Mouse (Mus musculus) G1E (cell line): ENCODE results near the gene H1fx. TPM values are rescaled to one million over a fixed set of nuclear protein-coding genes. Genes with fewer than 3 reads are reported as not detected.

Source experiments
- ATAC-seq: 2 replicates; pipeline ENCODE4 v1.8.0; 2016; ENCODE audit warnings: mild to moderate bottlenecking; ENCODE audit not compliant: insufficient number of reproducible peaks, poor library complexity, low FRiP score, severe bottlenecking; ENCODE audit errors: extremely low read depth
- DNase-seq: peaks from one replicate; pipeline ENCODE4 v3.0.0; 2012; ENCODE audit warnings: low spot score
- H3K27me3 ChIP-seq: 2 replicates; pipeline ENCODE4 v1.6.1; 2012; ENCODE audit warnings: mild to moderate bottlenecking, low read length, inconsistent platforms; ENCODE audit not compliant: insufficient read depth
- H3K36me3 ChIP-seq: replicated peaks from 2 replicates; pipeline ENCODE3; 2012; ENCODE audit warnings: mild to moderate bottlenecking, inconsistent platforms
- H3K4me1 ChIP-seq: 2 replicates; pipeline ENCODE4 v1.6.1; 2012; ENCODE audit warnings: low read depth, low read length, inconsistent platforms, mixed read lengths; ENCODE audit not compliant: insufficient read depth
- H3K4me3 ChIP-seq: 2 replicates; pipeline ENCODE4 v1.5.1; 2012; ENCODE audit warnings: low read depth, mild to moderate bottlenecking, inconsistent platforms, low read length, moderate library complexity, mixed read lengths
- H3K9me3 ChIP-seq: replicated peaks from 2 replicates; pipeline ENCODE4 v1.6.1; 2012; ENCODE audit warnings: inconsistent platforms
- CTCF ChIP-seq: IDR thresholded peaks from 2 replicates; pipeline ENCODE4 v1.5.1; 2012; ENCODE audit warnings: low read depth, low read length, inconsistent platforms, mixed read lengths
- GATA1 ChIP-seq: IDR thresholded peaks from 2 replicates; pipeline ENCODE4 v1.6.1; 2012; ENCODE audit warnings: borderline replicate concordance, low read length, inconsistent platforms, mixed read lengths
- GATA2 ChIP-seq: IDR thresholded peaks from 2 replicates; pipeline ENCODE4 v1.6.1; 2012; ENCODE audit warnings: low read depth, low read length, inconsistent platforms, borderline replicate concordance
- POLR2AphosphoS5 ChIP-seq: IDR thresholded peaks from 2 replicates; pipeline ENCODE4 v1.6.1; 2012; ENCODE audit warnings: low read depth, low read length, inconsistent platforms; ENCODE audit not compliant: insufficient replicate concordance
- TAL1 ChIP-seq: conservative IDR thresholded peaks from 2 replicates; pipeline ENCODE4 v1.6.1; 2012; ENCODE audit warnings: low read depth, low read length, inconsistent platforms, mixed read lengths
- polyA plus RNA-seq: library from polyadenylated mRNA; stranded (reverse); fragments of >175 nt; gene quantifications from 2 replicates; pipeline ENCODE4 v1.2.3, GENCODE M21; 2012
- total RNA-seq, 2 experiments: library from RNA; stranded (forward) in 1 of 2; stranded (reverse) in 1 of 2; fragments of 200-1000 nt in 1 of 2; fragments of >200 nt in 1 of 2; fragmentation: Nextera tagmentation in 1 of 2; gene quantifications; 2 replicates each; pipeline ENCODE4 v1.2.3; 2014 to 2017

Gene H1fx
- total and polyA plus RNA-seq, 3 experiments: not detected

GRCm38 (mm10) chr6:87942179-87942578, 39.3 kb downstream of the H1fx start:
- Histone ChIP-seq H3K4me3 (no peak overlapping the region), H3K36me3 (peaks cover 5% of the 10 kb centered on the region), H3K27me3 (peaks cover 32% of the 10 kb centered on the region), H3K9me3 (no peaks in the 10 kb centered on the region), H3K4me1 (no peaks in the 10 kb centered on the region)
- ATAC-seq: no peak
- TF ChIP-seq GATA2 (no peak), POLR2AphosphoS5 (no peak), CTCF (no peak), GATA1 (no peak), TAL1 (no peak)
- DNase-seq: no peak

GRCm38 (mm10) chr6:87938941-87939340, 42.5 kb downstream of the H1fx start:
- H3K4me1 ChIP-seq: no peaks in the 10 kb centered on the region
- H3K36me3 ChIP-seq: peaks cover 34% of the 10 kb centered on the region
- peaks cover 19% of the 10 kb centered on the region for H3K27me3 ChIP-seq
- DNase-seq (no peak), ATAC-seq (no peak)
- H3K9me3 ChIP-seq: no peaks in the 10 kb centered on the region
- H3K4me3 ChIP-seq: no peak overlapping the region
- TF ChIP-seq GATA1 (no peak), GATA2 (no peak), CTCF (no peak), TAL1 (no peak), POLR2AphosphoS5 (no peak)

- ATAC-seq (no peak), DNase-seq (no peak)
- peaks cover 50% of the 10 kb centered on the region for H3K36me3 ChIP-seq
- no peak overlapping the region for H3K4me3 ChIP-seq
- H3K27me3 ChIP-seq: peaks cover 7% of the 10 kb centered on the region
- TF ChIP-seq POLR2AphosphoS5 (no peak), GATA2 (no peak), GATA1 (no peak), CTCF (no peak), TAL1 (no peak)
- no peaks in the 10 kb centered on the region for H3K4me1 ChIP-seq
- H3K9me3 ChIP-seq: no peaks in the 10 kb centered on the region
These were observed 44.2 kb downstream of the H1fx start for GRCm38 (mm10) chr6:87937178-87937788.

- no peak for ATAC-seq
These were observed 46.4 kb downstream of the H1fx start for GRCm38 (mm10) chr6:87935037-87935436.

More at GRCm38 (mm10) chr6:87935037-87935436, 46.4 kb downstream of the H1fx start:
- TF ChIP-seq CTCF: no peak
- no peak for TF ChIP-seq POLR2AphosphoS5
- no peak for TF ChIP-seq GATA2
- TF ChIP-seq GATA1: no peak
- TF ChIP-seq TAL1: no peak
- peaks cover 63% of the 10 kb centered on the region for H3K36me3 ChIP-seq
- peaks cover 6% of the 10 kb centered on the region; the same call in 1 of the 2 replicates for H3K9me3 ChIP-seq
- no peaks in the 10 kb centered on the region for H3K4me1 ChIP-seq
- DNase-seq: no peak
- H3K4me3 ChIP-seq: no peak overlapping the region
- H3K27me3 ChIP-seq: peaks cover 1% of the 10 kb centered on the region; the same call in 1 of the 2 replicates

Other genes starting within 250 kb of the H1fx start
- gene Gp9, start 203.6 kb downstream of the H1fx start, total RNA-seq (2014; fragmentation: Nextera tagmentation): 4.7 and 6.4 TPM in 2 replicates
- gene Gp9, start 203.6 kb downstream of the H1fx start, total RNA-seq (2017): 1.6 and 2.2 TPM in 2 replicates
- 6.3 and 9.1 TPM in 2 replicates for gene Gp9, start 203.6 kb downstream of the H1fx start, polyA plus RNA-seq
- gene Rab43, start 169.5 kb downstream of the H1fx start, total RNA-seq (2014; fragmentation: Nextera tagmentation): 20.1 and 34.8 TPM in 2 replicates
- 11.5 and 15.5 TPM in 2 replicates for gene Rab43, start 169.5 kb downstream of the H1fx start, total RNA-seq (2017)
- gene Rab43, start 169.5 kb downstream of the H1fx start, polyA plus RNA-seq: 30.8 and 62.5 TPM in 2 replicates
- gene Gm45140, start 145.8 kb downstream of the H1fx start, total RNA-seq (2014; fragmentation: Nextera tagmentation): 10.5 and 12.1 TPM in 2 replicates
- 17.5 and 19.5 TPM in 2 replicates for gene Gm45140, start 145.8 kb downstream of the H1fx start, total RNA-seq (2017)
- gene Gm45140, start 145.8 kb downstream of the H1fx start, polyA plus RNA-seq: 9.0 and 13.8 TPM in 2 replicates
- 46.7 and 53.5 TPM in 2 replicates for gene Isy1, start 142.8 kb downstream of the H1fx start, total RNA-seq (2014; fragmentation: Nextera tagmentation)
- 62.5 and 65.2 TPM in 2 replicates for gene Isy1, start 142.8 kb downstream of the H1fx start, total RNA-seq (2017)
- 46.2 and 54.9 TPM in 2 replicates for gene Isy1, start 142.8 kb downstream of the H1fx start, polyA plus RNA-seq
- 679 and 832 TPM in 2 replicates for gene Cnbp, start 130.5 kb downstream of the H1fx start, total RNA-seq (2014; fragmentation: Nextera tagmentation)
- 948 and 1,031 TPM in 2 replicates for gene Cnbp, start 130.5 kb downstream of the H1fx start, total RNA-seq (2017)
- gene Cnbp, start 130.5 kb downstream of the H1fx start, polyA plus RNA-seq: 124 and 135 TPM in 2 replicates
- gene Copg1, start 93.8 kb downstream of the H1fx start, total RNA-seq (2014; fragmentation: Nextera tagmentation): 53.7 and 61.5 TPM in 2 replicates
- gene Copg1, start 93.8 kb downstream of the H1fx start, total RNA-seq (2017): 73.3 and 81.9 TPM in 2 replicates
- gene Copg1, start 93.8 kb downstream of the H1fx start, polyA plus RNA-seq: 16.1 and 45.2 TPM in 2 replicates
- gene Hmces, start 67.7 kb downstream of the H1fx start, total RNA-seq (2014; fragmentation: Nextera tagmentation): 19.8 and 32.3 TPM in 2 replicates
- gene Hmces, start 67.7 kb downstream of the H1fx start, total RNA-seq (2017): 31.3 and 31.4 TPM in 2 replicates
- 20.0 and 23.7 TPM in 2 replicates for gene Hmces, start 67.7 kb downstream of the H1fx start, polyA plus RNA-seq
- gene Rab7, start 63.6 kb upstream of the H1fx start, total RNA-seq (2014; fragmentation: Nextera tagmentation): 419 and 473 TPM in 2 replicates
- gene Rab7, start 63.6 kb upstream of the H1fx start, total RNA-seq (2017): 80.7 and 101 TPM in 2 replicates
- 89.5 and 89.9 TPM in 2 replicates for gene Rab7, start 63.6 kb upstream of the H1fx start, polyA plus RNA-seq
- 164 and 172 TPM in 2 replicates for gene Rpn1, start 102.8 kb upstream of the H1fx start, total RNA-seq (2014; fragmentation: Nextera tagmentation)
- 156 and 179 TPM in 2 replicates for gene Rpn1, start 102.8 kb upstream of the H1fx start, total RNA-seq (2017)
- gene Rpn1, start 102.8 kb upstream of the H1fx start, polyA plus RNA-seq: 44.5 and 49.1 TPM in 2 replicates
- 264 and 265 TPM in 2 replicates for gene Gata2, start 212.3 kb upstream of the H1fx start, total RNA-seq (2014; fragmentation: Nextera tagmentation)
- gene Gata2, start 212.3 kb upstream of the H1fx start, total RNA-seq (2017): 127 and 145 TPM in 2 replicates
- gene Gata2, start 212.3 kb upstream of the H1fx start, polyA plus RNA-seq: 1,748 and 2,211 TPM in 2 replicates
- not detected in 2 replicates for gene Dnajb8, start 240.6 kb upstream of the H1fx start, total RNA-seq (2014; fragmentation: Nextera tagmentation)
- gene Dnajb8, start 240.6 kb upstream of the H1fx start, total RNA-seq (2017): 0.11 TPM in 1 of 2 replicates, not detected in the other
- not detected in 2 replicates for gene Dnajb8, start 240.6 kb upstream of the H1fx start, polyA plus RNA-seq